Mouse (Mus musculus): ENCODE data around the gene Tbx15. TPM values are rescaled to one million over a fixed set of nuclear protein-coding genes. Genes with fewer than 3 reads are reported as not detected.

The Tbx15 gene
- total RNA-seq, 2 experiments from 2014 or later: 116 to 149 TPM

GRCm38 (mm10) chr3:99329316-99329715 lies 89.1 kb downstream of the Tbx15 start:
- intact Hi-C loops (cut with DNase I; ENCODE audit: low total_unique reads): no loop called here
- DNase-seq: no peak

DNA sequence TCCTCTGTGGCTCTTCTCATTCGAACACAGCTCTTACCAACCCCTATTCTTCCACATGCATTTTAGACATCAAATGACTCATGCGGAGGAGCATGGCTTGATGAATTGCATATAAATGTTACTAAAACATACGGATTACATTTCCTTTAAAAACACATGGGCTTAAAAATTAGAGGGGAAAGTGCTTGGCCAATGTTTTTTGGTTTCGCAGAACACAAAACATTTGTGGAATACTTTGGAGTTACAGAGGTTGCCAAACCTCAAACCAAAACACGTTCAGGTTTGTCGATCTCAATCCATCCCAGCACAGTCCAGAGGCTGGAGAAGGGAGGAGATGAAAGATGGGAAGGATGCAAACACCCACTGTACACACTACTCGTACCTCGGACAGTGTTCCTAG lies 90.9 kb downstream of the Tbx15 start:
- intact Hi-C loops (cut with DNase I; ENCODE audit: low total_unique reads): no loop called here

DNA sequence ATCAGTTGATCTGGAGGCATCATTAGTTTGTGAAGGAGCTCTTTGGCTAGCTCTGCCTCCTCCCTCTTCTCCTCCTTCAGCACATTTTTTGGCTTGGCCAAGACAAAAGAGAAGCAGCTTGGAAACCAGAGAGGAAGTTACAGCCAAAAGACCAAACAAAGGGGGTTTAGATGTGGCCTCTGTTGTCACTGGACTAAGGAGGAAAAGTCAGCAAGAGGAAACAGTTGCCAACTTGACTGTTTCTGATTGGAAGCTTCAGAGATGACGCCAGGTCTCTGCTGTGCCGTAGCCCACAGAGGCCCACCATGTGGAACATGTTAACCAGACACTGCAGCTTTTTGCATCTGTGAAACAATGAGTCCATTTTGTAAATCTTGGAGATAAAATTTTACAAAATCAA lies 96.7 kb downstream of the Tbx15 start:
- intact Hi-C loops (cut with DNase I; ENCODE audit: low total_unique reads): no loop called here
- no peak for DNase-seq

More for the DNA sequence above, 90.9 kb downstream of the Tbx15 start:
- no peak for DNase-seq

- intact Hi-C loops (cut with DNase I; ENCODE audit: low total_unique reads): no loop called here
- DNase-seq: peak; percentile 49
These were observed 98.6 kb downstream of the Tbx15 start for GRCm38 (mm10) chr3:99338756-99339155.

- DNase-seq: no peak
- intact Hi-C loops (cut with DNase I; ENCODE audit: low total_unique reads): no loop called here
These were observed 99.8 kb downstream of the Tbx15 start for GRCm38 (mm10) chr3:99340021-99340420.

DNA sequence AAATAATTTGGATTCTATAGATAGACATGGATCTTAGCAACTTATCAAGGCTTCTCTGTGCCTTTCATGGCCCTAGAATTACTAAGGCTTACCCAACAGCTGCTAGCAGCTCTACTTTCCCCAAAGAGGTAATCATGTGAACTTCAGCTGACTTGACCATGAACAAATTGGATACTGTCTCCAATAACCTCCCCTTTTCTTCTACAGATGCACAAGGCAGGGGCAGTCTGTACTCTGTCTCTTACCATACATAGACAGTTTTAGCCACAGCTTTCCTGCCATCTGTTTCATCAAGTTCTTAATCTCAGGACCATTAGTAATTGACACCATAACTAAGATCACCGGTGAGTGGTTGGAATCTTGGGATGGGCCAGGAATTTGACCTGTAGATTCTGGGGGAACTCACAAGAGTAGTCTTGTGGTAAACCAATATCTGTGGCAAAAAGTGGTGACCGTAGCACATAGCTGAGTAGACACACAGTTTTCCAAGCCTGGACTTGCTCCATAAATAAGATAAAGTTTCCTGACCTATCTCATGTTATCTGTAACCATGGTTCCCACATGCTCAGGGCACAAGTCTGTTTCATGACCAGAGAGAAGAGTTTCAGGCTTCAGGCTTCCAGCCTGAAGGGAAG lies 139.6 kb downstream of the Tbx15 start:
- intact Hi-C loops (cut with DNase I; ENCODE audit: low total_unique reads): no loop called here
- no peak for DNase-seq

DNA sequence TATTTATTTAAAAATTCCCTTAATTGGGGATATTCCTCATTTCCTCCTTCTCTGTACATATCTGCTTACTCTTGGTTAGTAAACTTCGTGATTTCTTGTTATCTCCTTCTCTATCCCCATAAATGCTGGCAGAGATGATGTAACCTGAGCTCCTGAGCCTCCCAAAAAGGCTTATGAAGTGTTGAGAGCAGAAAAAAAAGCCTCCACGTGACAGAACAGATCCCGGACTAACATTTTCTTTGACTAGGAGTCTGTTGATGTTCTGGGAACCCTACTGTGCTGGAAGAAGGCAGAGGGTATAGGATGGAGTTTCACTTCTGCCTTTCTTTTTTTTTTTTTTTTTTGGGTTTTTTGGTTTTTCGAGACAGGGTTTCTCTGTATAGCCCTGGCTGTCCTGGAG lies 146.9 kb downstream of the Tbx15 start:
- intact Hi-C loops (cut with DNase I; ENCODE audit: low total_unique reads): no loop called here
- no peak for DNase-seq

Small RNA genes lying within 50 kb of the gene (microRNA-seq; reads per million reads assigned to microRNA genes)
- 0 reads per million in 2 experiments for gene Mir6481

Other genes starting within 250 kb of the Tbx15 start
- 1 to 10 TPM; 4.9 to 5.6 TPM for gene Wars2, start 99.3 kb upstream of the Tbx15 start, total RNA-seq (2021)

Data from gastrocnemius, postnatal 14 days (tissue).